Mouse (Mus musculus): ENCODE data around the gene Mapk1ip1l. TPM values are rescaled to one million over a fixed set of nuclear protein-coding genes. Genes with fewer than 3 reads are reported as not detected.

The Mapk1ip1l gene
- total and polyA plus RNA-seq, 2 experiments, result 22.2 to 35.4 TPM

- no peaks in the 10 kb centered on the region for H3K4me1 ChIP-seq (ENCODE audit: control insufficient read depth, insufficient read depth, low read length)
- H3K27me3 ChIP-seq (ENCODE audit: control insufficient read depth, insufficient read depth, low read length), result no peaks in the 10 kb centered on the region
- no peak overlapping the region for H3K9ac ChIP-seq (ENCODE audit: low read depth, low read length)
- no peak for TF ChIP-seq POLR2A (IDR thresholded peaks at IDR 0.05; ENCODE audit: extremely low read depth, insufficient read depth, low read length)
- TF ChIP-seq CTCF (IDR thresholded peaks at IDR 0.05; ENCODE audit: low read depth, low read length), result no peak
- H3K27ac ChIP-seq (replicated peaks; ENCODE audit: insufficient read depth, low read depth, low read length), result no peak overlapping the region
- no peaks in the 10 kb centered on the region for H3K36me3 ChIP-seq (ENCODE audit: control insufficient read depth, insufficient read depth, low read length)
- no peak overlapping the region for H3K4me3 ChIP-seq (ENCODE audit: insufficient read depth, low read depth, low read length)
- no peaks in the 10 kb centered on the region for H3K79me2 ChIP-seq (ENCODE audit: control insufficient read depth, insufficient read depth, low read length)
- DNase-seq (ENCODE audit: extremely low read depth, low read depth, low spot score), result no peak
- 89% methylated on average over 3 of the region's 3 CpGs for WGBS
Observed at GRCm38 (mm10) chr14:47335300-47335699, 37.2 kb downstream of the Mapk1ip1l start.

- H3K4me3 ChIP-seq (ENCODE audit: insufficient read depth, low read depth, low read length), result no peak overlapping the region
- no peaks in the 10 kb centered on the region for H3K36me3 ChIP-seq (ENCODE audit: control insufficient read depth, insufficient read depth, low read length)
- 85% methylated on average over 10 of the region's 10 CpGs for WGBS
- TF ChIP-seq CTCF (IDR thresholded peaks at IDR 0.05; ENCODE audit: low read depth, low read length) (no peak), POLR2A (IDR thresholded peaks at IDR 0.05; ENCODE audit: extremely low read depth, insufficient read depth, low read length) (no peak)
- no peaks in the 10 kb centered on the region for H3K4me1 ChIP-seq (ENCODE audit: control insufficient read depth, insufficient read depth, low read length)
- H3K27me3 ChIP-seq (ENCODE audit: control insufficient read depth, insufficient read depth, low read length), result no peaks in the 10 kb centered on the region
- H3K27ac ChIP-seq (replicated peaks; ENCODE audit: insufficient read depth, low read depth, low read length), result no peak overlapping the region
- DNase-seq (ENCODE audit: extremely low read depth, low read depth, low spot score), result no peak
- no peaks in the 10 kb centered on the region for H3K79me2 ChIP-seq (ENCODE audit: control insufficient read depth, insufficient read depth, low read length)
- no peak overlapping the region for H3K9ac ChIP-seq (ENCODE audit: low read depth, low read length)
Observed at GRCm38 (mm10) chr14:47340231-47340925, 42.3 kb downstream of the Mapk1ip1l start.

GRCm38 (mm10) chr14:47341811-47342291, 43.8 kb downstream of the Mapk1ip1l start:
- Histone ChIP-seq H3K27ac (replicated peaks; ENCODE audit: insufficient read depth, low read depth, low read length) (no peak overlapping the region), H3K9ac (ENCODE audit: low read depth, low read length) (no peak overlapping the region), H3K4me3 (ENCODE audit: insufficient read depth, low read depth, low read length) (no peak overlapping the region), H3K27me3 (ENCODE audit: control insufficient read depth, insufficient read depth, low read length) (no peaks in the 10 kb centered on the region), H3K36me3 (ENCODE audit: control insufficient read depth, insufficient read depth, low read length) (no peaks in the 10 kb centered on the region), H3K79me2 (ENCODE audit: control insufficient read depth, insufficient read depth, low read length) (no peaks in the 10 kb centered on the region), H3K4me1 (ENCODE audit: control insufficient read depth, insufficient read depth, low read length) (no peaks in the 10 kb centered on the region)
- no peak for TF ChIP-seq POLR2A (IDR thresholded peaks at IDR 0.05; ENCODE audit: extremely low read depth, insufficient read depth, low read length)
- TF ChIP-seq CTCF (IDR thresholded peaks at IDR 0.05; ENCODE audit: low read depth, low read length), result no peak
- DNase-seq (ENCODE audit: extremely low read depth, low read depth, low spot score), result no peak
- 87% methylated on average over 4 of the region's 4 CpGs for WGBS

- H3K36me3 ChIP-seq (ENCODE audit: control insufficient read depth, insufficient read depth, low read length), result no peaks in the 10 kb centered on the region
- H3K79me2 ChIP-seq (ENCODE audit: control insufficient read depth, insufficient read depth, low read length), result no peaks in the 10 kb centered on the region
- no peak for DNase-seq (ENCODE audit: extremely low read depth, low read depth, low spot score)
- TF ChIP-seq CTCF (IDR thresholded peaks at IDR 0.05; ENCODE audit: low read depth, low read length), result no peak
- TF ChIP-seq POLR2A (IDR thresholded peaks at IDR 0.05; ENCODE audit: extremely low read depth, insufficient read depth, low read length), result no peak
- no peak overlapping the region for H3K4me3 ChIP-seq (ENCODE audit: insufficient read depth, low read depth, low read length)
- H3K4me1 ChIP-seq (ENCODE audit: control insufficient read depth, insufficient read depth, low read length), result no peaks in the 10 kb centered on the region
- H3K27ac ChIP-seq (replicated peaks; ENCODE audit: insufficient read depth, low read depth, low read length), result no peak overlapping the region
- no peaks in the 10 kb centered on the region for H3K27me3 ChIP-seq (ENCODE audit: control insufficient read depth, insufficient read depth, low read length)
- WGBS, result 81% methylated on average over 1 of the region's 1 CpGs
- H3K9ac ChIP-seq (ENCODE audit: low read depth, low read length), result no peak overlapping the region
Observed at GRCm38 (mm10) chr14:47346715-47347114, 48.6 kb downstream of the Mapk1ip1l start.

GRCm38 (mm10) chr14:47350974-47351373, 52.9 kb downstream of the Mapk1ip1l start:
- H3K27me3 ChIP-seq (ENCODE audit: control insufficient read depth, insufficient read depth, low read length), result no peaks in the 10 kb centered on the region
- no peak overlapping the region for H3K27ac ChIP-seq (replicated peaks; ENCODE audit: insufficient read depth, low read depth, low read length)
- H3K9ac ChIP-seq (ENCODE audit: low read depth, low read length), result no peak overlapping the region
- DNase-seq (ENCODE audit: extremely low read depth, low read depth, low spot score), result peak; percentile 25
- 92% methylated on average over 2 of the region's 2 CpGs for WGBS
- peaks cover 7% of the 10 kb centered on the region for H3K4me1 ChIP-seq (ENCODE audit: control insufficient read depth, insufficient read depth, low read length)
- H3K36me3 ChIP-seq (ENCODE audit: control insufficient read depth, insufficient read depth, low read length), result no peaks in the 10 kb centered on the region
- H3K79me2 ChIP-seq (ENCODE audit: control insufficient read depth, insufficient read depth, low read length), result no peaks in the 10 kb centered on the region
- no peak overlapping the region for H3K4me3 ChIP-seq (ENCODE audit: insufficient read depth, low read depth, low read length)
- TF ChIP-seq POLR2A (IDR thresholded peaks at IDR 0.05; ENCODE audit: extremely low read depth, insufficient read depth, low read length) (no peak), CTCF (IDR thresholded peaks at IDR 0.05; ENCODE audit: low read depth, low read length) (no peak)

- Histone ChIP-seq H3K79me2 (ENCODE audit: control insufficient read depth, insufficient read depth, low read length) (no peaks in the 10 kb centered on the region), H3K9ac (ENCODE audit: low read depth, low read length) (no peak overlapping the region), H3K4me3 (ENCODE audit: insufficient read depth, low read depth, low read length) (no peak overlapping the region), H3K27me3 (ENCODE audit: control insufficient read depth, insufficient read depth, low read length) (no peaks in the 10 kb centered on the region), H3K4me1 (ENCODE audit: control insufficient read depth, insufficient read depth, low read length) (peaks cover 7% of the 10 kb centered on the region), H3K36me3 (ENCODE audit: control insufficient read depth, insufficient read depth, low read length) (no peaks in the 10 kb centered on the region), H3K27ac (replicated peaks; ENCODE audit: insufficient read depth, low read depth, low read length) (no peak overlapping the region)
- no peak for TF ChIP-seq CTCF (IDR thresholded peaks at IDR 0.05; ENCODE audit: low read depth, low read length)
- TF ChIP-seq POLR2A (IDR thresholded peaks at IDR 0.05; ENCODE audit: extremely low read depth, insufficient read depth, low read length), result no peak
- no peak for DNase-seq (ENCODE audit: extremely low read depth, low read depth, low spot score)
- 83% methylated on average over 10 of the region's 10 CpGs for WGBS
Observed at GRCm38 (mm10) chr14:47352272-47352671, 54.2 kb downstream of the Mapk1ip1l start.
